ENCODE assay signal across 20 mouse cellular contexts in the genomic region with DNA sequence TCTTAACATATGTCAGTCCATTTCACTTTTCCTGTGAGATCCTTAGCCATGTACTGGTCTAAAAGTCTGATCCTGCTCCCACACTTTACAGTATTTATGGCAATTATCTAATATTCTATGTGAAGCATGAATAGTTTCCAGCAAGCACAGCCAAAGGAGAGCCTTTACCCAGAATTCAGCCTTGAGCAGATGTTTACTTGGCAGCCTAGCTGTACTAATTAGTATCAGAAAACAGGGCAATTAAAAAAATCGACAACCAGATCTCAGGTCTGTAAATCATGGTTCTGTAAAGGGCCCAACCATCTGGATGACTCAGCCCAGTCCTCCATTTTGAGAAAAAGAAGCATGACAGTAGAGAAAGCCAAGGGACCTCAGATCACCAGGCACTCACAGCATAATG. TPM values are rescaled to one million over a fixed set of nuclear protein-coding genes. Genes with fewer than 3 reads are reported as not detected.
DNase-seq lines count a peak whose midpoint lies in the region; ATAC-seq lines count a peak whose summit lies in the region.
"Had no signal": no experiment of that assay in that cellular context is flagged by ENCODE, and none has a peak within 500 bp of the region (broad histone marks: within the 10 kb centered on the region; RNA-seq: fewer than 3 reads in every experiment).

No protein-coding gene starts in this region.

- no peak overlapping the region for H3K4me2 ChIP-seq in embryonic facial prominence, embryonic 14.5 days (ENCODE audit: low read depth, low read length)
- no peak overlapping the region for H3K4me2 ChIP-seq in neural tube, embryonic 12.5 days (replicated peaks)
- H3K4me2 ChIP-seq in midbrain, embryonic 16.5 days (ENCODE audit: low read length), result no peak overlapping the region
- H3K4me2 ChIP-seq: embryonic facial prominence, embryonic 13.5 days; liver, embryonic 11.5 days; stomach, embryonic 15.5 days had no signal

- no peak overlapping the region for H3K9ac ChIP-seq in embryonic facial prominence, embryonic 14.5 days (ENCODE audit: low read depth, low read length)
- no peak overlapping the region for H3K9ac ChIP-seq in neural tube, embryonic 12.5 days
- H3K9ac ChIP-seq in midbrain, embryonic 16.5 days (ENCODE audit: low read depth, low read length), result no peak overlapping the region
- H3K9ac ChIP-seq: embryonic facial prominence, embryonic 13.5 days; stomach, embryonic 15.5 days had no signal

- peak; percentile 33 for DNase-seq in embryonic facial prominence, embryonic 14.5 days (ENCODE audit: low spot score)
- no peak for DNase-seq in embryonic facial prominence, embryonic 10.5 days (ENCODE audit: low spot score)
- no peak for DNase-seq in neural tube, embryonic 10.5 days (ENCODE audit: extremely low spot score, low spot score)
- no peak for DNase-seq in gastrocnemius, postnatal 10 days
- DNase-seq: cerebellum, adult 11 months; gastrocnemius, postnatal 14 days; heart, postnatal 14 days; kidney, postnatal 25 days; right cerebral cortex, adult 18-20 months; thymus, postnatal 25 days had no signal

- peaks cover 6% of the 10 kb centered on the region; the same call in 1 of the 2 replicates for H3K4me1 ChIP-seq in embryonic facial prominence, embryonic 14.5 days (ENCODE audit: control insufficient read depth, insufficient read depth, low read length)
- no peaks in the 10 kb centered on the region for H3K4me1 ChIP-seq in embryonic facial prominence, embryonic 10.5 days
- no peaks in the 10 kb centered on the region for H3K4me1 ChIP-seq in neural tube, embryonic 12.5 days
- peaks cover 7% of the 10 kb centered on the region; the same call in 1 of the 2 replicates for H3K4me1 ChIP-seq in midbrain, embryonic 16.5 days (ENCODE audit: control insufficient read depth, insufficient read depth, low read length)
- H3K4me1 ChIP-seq: megakaryocyte, embryonic 14.5 days; stomach, embryonic 15.5 days had no signal

- H3K36me3 ChIP-seq in embryonic facial prominence, embryonic 14.5 days (ENCODE audit: control insufficient read depth, insufficient read depth, low read length), result no peaks in the 10 kb centered on the region
- H3K36me3 ChIP-seq in embryonic facial prominence, embryonic 10.5 days (replicated peaks), result no peaks in the 10 kb centered on the region
- no peaks in the 10 kb centered on the region for H3K36me3 ChIP-seq in neural tube, embryonic 12.5 days
- H3K36me3 ChIP-seq in midbrain, embryonic 16.5 days (ENCODE audit: control insufficient read depth, insufficient read depth, low read length), result no peaks in the 10 kb centered on the region
- H3K36me3 ChIP-seq: embryonic facial prominence, embryonic 13.5 days; stomach, embryonic 15.5 days had no signal

- H3K27ac ChIP-seq in embryonic facial prominence, embryonic 14.5 days (replicated peaks; ENCODE audit: low read depth, low read length), result no peak overlapping the region
- H3K27ac ChIP-seq in embryonic facial prominence, embryonic 10.5 days (replicated peaks), result no peak overlapping the region
- no peak overlapping the region for H3K27ac ChIP-seq in neural tube, embryonic 12.5 days
- H3K27ac ChIP-seq in midbrain, embryonic 16.5 days (ENCODE audit: low read length), result no peak overlapping the region
- H3K27ac ChIP-seq: embryonic facial prominence, embryonic 13.5 days; stomach, embryonic 15.5 days had no signal

- no peaks in the 10 kb centered on the region for H3K9me3 ChIP-seq in embryonic facial prominence, embryonic 14.5 days (ENCODE audit: control insufficient read depth, low read length)
- no peaks in the 10 kb centered on the region for H3K9me3 ChIP-seq in embryonic facial prominence, embryonic 10.5 days
- no peaks in the 10 kb centered on the region for H3K9me3 ChIP-seq in neural tube, embryonic 12.5 days
- no peaks in the 10 kb centered on the region for H3K9me3 ChIP-seq in midbrain, embryonic 16.5 days (replicated peaks; ENCODE audit: control insufficient read depth, low read length, poor library complexity, severe bottlenecking)
- H3K9me3 ChIP-seq: embryonic facial prominence, embryonic 13.5 days; megakaryocyte, embryonic 14.5 days; stomach, embryonic 15.5 days had no signal

- H3K27me3 ChIP-seq in embryonic facial prominence, embryonic 14.5 days (replicated peaks; ENCODE audit: control insufficient read depth, insufficient read depth, low read length), result no peaks in the 10 kb centered on the region
- H3K27me3 ChIP-seq in embryonic facial prominence, embryonic 10.5 days (replicated peaks; ENCODE audit: low read depth, poor library complexity, severe bottlenecking), result no peaks in the 10 kb centered on the region
- no peaks in the 10 kb centered on the region for H3K27me3 ChIP-seq in neural tube, embryonic 12.5 days (replicated peaks)
- no peaks in the 10 kb centered on the region for H3K27me3 ChIP-seq in midbrain, embryonic 16.5 days (ENCODE audit: control insufficient read depth, insufficient read depth, low read depth, low read length)
- H3K27me3 ChIP-seq: CH12.LX; embryonic facial prominence, embryonic 13.5 days; megakaryocyte, embryonic 14.5 days; stomach, embryonic 15.5 days had no signal

- 0 out of 2 replicates have a peak, but pooled peaks have one; percentile 9 for ATAC-seq in embryonic facial prominence, embryonic 14.5 days (ENCODE audit: low read depth)
- peak; percentile 46; the same call in 1 of the 2 replicates for ATAC-seq in neural tube, embryonic 12.5 days (ENCODE audit: low FRiP score, low read depth)
- ATAC-seq in midbrain, embryonic 16.5 days, result peak; percentile 40; the same call in 1 of the 2 replicates
- ATAC-seq in inflammation-experienced regulatory T-cells, adult 6 months, result no peak
- no peak for ATAC-seq in megakaryocyte, adult 5-6 weeks (ENCODE audit: poor library complexity, severe bottlenecking)
- ATAC-seq: intestine, postnatal 0 days had no signal

- 54% methylated on average over 1 of the region's 1 CpGs for WGBS in embryonic facial prominence, embryonic 14.5 days
- 72% methylated on average over 1 of the region's 1 CpGs for WGBS in embryonic facial prominence, embryonic 10.5 days
- WGBS in neural tube, embryonic 12.5 days, result 63% methylated on average over 1 of the region's 1 CpGs
- WGBS in midbrain, embryonic 16.5 days, result 71% methylated on average over 1 of the region's 1 CpGs

- H3K4me3 ChIP-seq in embryonic facial prominence, embryonic 14.5 days (ENCODE audit: low read depth, low read length), result no peak overlapping the region
- H3K4me3 ChIP-seq in embryonic facial prominence, embryonic 10.5 days, result no peak overlapping the region
- no peak overlapping the region for H3K4me3 ChIP-seq in neural tube, embryonic 12.5 days
- H3K4me3 ChIP-seq in midbrain, embryonic 16.5 days (ENCODE audit: low read depth, low read length), result no peak overlapping the region
- H3K4me3 ChIP-seq: embryonic facial prominence, embryonic 13.5 days; megakaryocyte, embryonic 14.5 days; stomach, embryonic 15.5 days had no signal

RNA-seq across cellular contexts. Expression of gene Rnf217, which starts 57.6 kb away (rescaled TPM):
- 3.3 and 3.8 TPM in 2 replicates for polyA plus RNA-seq in embryonic facial prominence, embryonic 14.5 days (2014; fragmentation: Nextera tagmentation; extraction: Ambion mirVana)
- polyA plus RNA-seq in embryonic facial prominence, embryonic 10.5 days (2016; fragmentation: Nextera tagmentation; extraction: Ambion mirVana), result 1.1 and 1.2 TPM in 2 replicates
- polyA plus RNA-seq in neural tube, embryonic 12.5 days (2016; fragmentation: Nextera tagmentation; extraction: Ambion mirVana), result 1.7 and 2.1 TPM in 2 replicates
- polyA plus RNA-seq in midbrain, embryonic 16.5 days (2015; fragmentation: Nextera tagmentation; extraction: Ambion mirVana), result 1.5 and 1.8 TPM in 2 replicates
- not detected for polyA plus RNA-seq in inflammation-experienced regulatory T-cells, adult 6 months (2017; shearing (Covaris generic))
- total RNA-seq in gastrocnemius, postnatal 10 days (2021), result 10 to 100 TPM; 12.8 to 13.3 TPM
- total RNA-seq in megakaryocyte, adult 5-6 weeks (2015), result 4.1 and 4.2 TPM in 2 replicates
- 2.4 and 2.6 TPM in 2 replicates for total RNA-seq in megakaryocyte, adult 5-6 weeks (2017)
- total RNA-seq: CH12.LX had no signal

Comparison
In these comparisons a context has a peak if more than half of its experiments do, and no peak if none do; other contexts are left out.
1. ATAC-seq: peak in embryonic facial prominence, embryonic 14.5 days (single experiment), neural tube, embryonic 12.5 days (single experiment) and midbrain, embryonic 16.5 days (single experiment); none in inflammation-experienced regulatory T-cells, adult 6 months (single experiment) and megakaryocyte, adult 5-6 weeks (single experiment).